Mouse (Mus musculus) olfactory bulb, adult 2 months (tissue): ENCODE data around the gene Gm9817.

Source experiments
- CTCF ChIP-seq: fragments of 200-500 bp; IDR thresholded peaks from 2 replicates; pipeline ENCODE4 v1.5.1; 2012; ENCODE audit warnings: low read depth, mild to moderate bottlenecking, low read length, moderate library complexity; ENCODE audit not compliant: insufficient read depth
- POLR2A ChIP-seq: fragments of 200-500 bp; IDR thresholded peaks from 2 replicates; pipeline ENCODE4 v1.6.1; 2012; ENCODE audit warnings: mild to moderate bottlenecking, low read depth, low read length, moderate library complexity; ENCODE audit not compliant: insufficient read depth

DNA sequence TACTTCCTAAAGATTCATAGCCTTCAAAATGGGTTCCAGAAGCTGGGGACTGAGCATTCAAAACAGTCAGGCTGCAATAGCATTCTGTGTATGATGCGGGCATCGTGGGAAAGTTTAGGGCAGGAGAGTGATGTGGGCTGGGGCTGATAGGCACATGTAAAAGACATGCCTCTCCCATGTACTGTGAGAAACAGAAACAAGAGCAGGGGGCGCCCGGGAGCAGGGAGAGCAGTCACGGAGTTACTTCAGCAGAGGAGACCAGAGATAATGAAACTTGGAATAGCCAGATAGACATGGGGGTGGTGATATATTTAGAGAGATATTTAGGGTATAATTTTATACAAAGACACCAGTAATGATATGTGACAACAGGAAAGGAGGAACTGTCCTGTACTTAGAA lies 39.9 kb downstream of the Gm9817 start:
- no peak for TF ChIP-seq CTCF
- TF ChIP-seq POLR2A, result no peak
